Mouse (Mus musculus) ES-Bruce4 (cell line): ENCODE data around the gene Adk. TPM values are rescaled to one million over a fixed set of nuclear protein-coding genes. Genes with fewer than 3 reads are reported as not detected.

ENCODE experiments used
- H3K27ac ChIP-seq: 2 replicates; pipeline ENCODE4 v1.5.1; 2012; ENCODE audit warnings: low read length, inconsistent platforms; ENCODE audit not compliant: insufficient read depth
- H3K27me3 ChIP-seq: 2 replicates; pipeline ENCODE4 v1.6.1; 2012; ENCODE audit warnings: mild to moderate bottlenecking, low read length, inconsistent platforms; ENCODE audit not compliant: control insufficient read depth, poor library complexity, insufficient read depth, severe bottlenecking
- H3K36me3 ChIP-seq: 2 replicates; pipeline ENCODE4 v1.6.1; 2012; ENCODE audit warnings: inconsistent platforms, mild to moderate bottlenecking, low read length, moderate library complexity; ENCODE audit not compliant: control insufficient read depth, poor library complexity, insufficient read depth, severe bottlenecking
- H3K4me1 ChIP-seq: one replicate; pipeline ENCODE4 v1.8.1; 2011; ENCODE audit warnings: low read length; ENCODE audit not compliant: control insufficient read depth, insufficient read depth
- H3K4me3 ChIP-seq: 2 replicates; pipeline ENCODE4 v1.5.1; 2011; ENCODE audit warnings: low read depth, mild to moderate bottlenecking, low read length
- H3K9ac ChIP-seq: 2 replicates; pipeline ENCODE4 v1.6.1; 2012; ENCODE audit warnings: low read depth, mild to moderate bottlenecking, inconsistent platforms; ENCODE audit not compliant: poor library complexity, severe bottlenecking
- H3K9me3 ChIP-seq: replicated peaks from 2 replicates; pipeline ENCODE4 v1.6.1; 2012; ENCODE audit warnings: mild to moderate bottlenecking, low read length, inconsistent platforms; ENCODE audit not compliant: control insufficient read depth, poor library complexity, insufficient read depth, severe bottlenecking
- CTCF ChIP-seq: IDR thresholded peaks from one replicate; pipeline ENCODE4 v1.8.1; 2011; ENCODE audit warnings: low read depth, low read length
- EP300 ChIP-seq: IDR thresholded peaks from 2 replicates; pipeline ENCODE4 v1.6.1; 2011; ENCODE audit warnings: low read depth, low read length; ENCODE audit not compliant: insufficient read depth
- POLR2A ChIP-seq: IDR thresholded peaks from one replicate; pipeline ENCODE4 v1.8.1; 2011; ENCODE audit warnings: low read length; ENCODE audit not compliant: insufficient read depth
- polyA plus RNA-seq: library from polyadenylated mRNA; stranded (reverse); fragments of >200 nt; gene quantifications from 2 replicates; pipeline ENCODE4 v1.2.4, GENCODE M21; 2011; ENCODE audit warnings: low read depth; ENCODE audit not compliant: missing spikeins, insufficient read depth, insufficient read length

The Adk gene
- polyA plus RNA-seq, 1 experiment, result 110 TPM

- Histone ChIP-seq H3K9me3 (no peaks in the 10 kb centered on the region), H3K4me1 (peaks cover 6% of the 10 kb centered on the region), H3K27ac (0 out of 2 replicates have a peak overlapping the region, but pooled peaks have one; percentile 22), H3K36me3 (peaks cover 55% of the 10 kb centered on the region), H3K27me3 (no peaks in the 10 kb centered on the region), H3K9ac (no peak overlapping the region), H3K4me3 (no peak overlapping the region)
- TF ChIP-seq CTCF (no peak), EP300 (no peak), POLR2A (no peak)
These were observed 436.7 kb downstream of the Adk start for GRCm38 (mm10) chr14:21489116-21489485.

GRCm38 (mm10) chr14:21490141-21490540 is 437.8 kb downstream of the Adk start:
- H3K27ac ChIP-seq, result peak overlapping the region; percentile 40
- no peak for TF ChIP-seq POLR2A
- TF ChIP-seq CTCF, result no peak
- no peak for TF ChIP-seq EP300
- H3K9me3 ChIP-seq, result no peaks in the 10 kb centered on the region
- no peaks in the 10 kb centered on the region for H3K27me3 ChIP-seq
- H3K4me1 ChIP-seq, result peaks cover 6% of the 10 kb centered on the region
- 0 out of 2 replicates have a peak overlapping the region, but pooled peaks have one; percentile 44 for H3K9ac ChIP-seq
- H3K4me3 ChIP-seq, result no peak overlapping the region
- H3K36me3 ChIP-seq, result peaks cover 54% of the 10 kb centered on the region

Other genes with a start within 250 kb of the Adk start
- gene Plau, start 215.9 kb upstream of the Adk start, polyA plus RNA-seq, result 4.9 and 5.5 TPM in 2 replicates
- gene Vcl, start 123.2 kb upstream of the Adk start, polyA plus RNA-seq, result 123 and 124 TPM in 2 replicates
- 103 and 107 TPM in 2 replicates for gene Ap3m1, start 66 bp upstream of the Adk start, polyA plus RNA-seq